Mouse (Mus musculus): ENCODE measurements around the gene Ly6g6c. TPM values are rescaled to one million over a fixed set of nuclear protein-coding genes. Genes with fewer than 3 reads are reported as not detected.

The Ly6g6c gene
- polyA plus RNA-seq, 1 experiment from 2014 or later, result not detected

GRCm38 (mm10) chr17:35060071-35060470, 5.1 kb upstream of the Ly6g6c start:
- peaks cover 5% of the 10 kb centered on the region; the same call in 1 of the 2 replicates for H3K36me3 ChIP-seq (ENCODE audit: control insufficient read depth, insufficient read depth, low read length)
- peak overlapping the region; percentile 80 for H3K4me3 ChIP-seq (ENCODE audit: low read depth, low read length)
- peaks cover 16% of the 10 kb centered on the region for H3K27me3 ChIP-seq (ENCODE audit: control insufficient read depth, insufficient read depth, low read depth, low read length)
- H3K9me3 ChIP-seq (replicated peaks; ENCODE audit: control insufficient read depth, low read length, poor library complexity, severe bottlenecking), result no peaks in the 10 kb centered on the region
- WGBS, result 16% methylated on average over 14 of the region's 14 CpGs
- peak; percentile 2; the same call in 1 of the 2 replicates for ATAC-seq
- peaks cover 19% of the 10 kb centered on the region for H3K4me1 ChIP-seq (ENCODE audit: control insufficient read depth, insufficient read depth, low read length)
- H3K9ac ChIP-seq (ENCODE audit: low read depth, low read length), result peak overlapping the region; percentile 76
- H3K27ac ChIP-seq (ENCODE audit: low read length), result no peak overlapping the region
- peak overlapping the region; percentile 94 for H3K4me2 ChIP-seq (ENCODE audit: low read length)

- Histone ChIP-seq H3K4me2 (ENCODE audit: low read length) (peak overlapping the region; percentile 94), H3K9ac (ENCODE audit: low read depth, low read length) (peak overlapping the region; percentile 76)
- 66% methylated on average over 22 of the region's 22 CpGs for WGBS
These were observed 4.4 kb upstream of the Ly6g6c start for GRCm38 (mm10) chr17:35060737-35061297.

GRCm38 (mm10) chr17:35061299-35061698, 3.9 kb upstream of the Ly6g6c start:
- Histone ChIP-seq H3K9me3 (replicated peaks; ENCODE audit: control insufficient read depth, low read length, poor library complexity, severe bottlenecking) (no peaks in the 10 kb centered on the region), H3K4me2 (ENCODE audit: low read length) (no peak overlapping the region), H3K36me3 (ENCODE audit: control insufficient read depth, insufficient read depth, low read length) (peaks cover 5% of the 10 kb centered on the region; the same call in 1 of the 2 replicates), H3K9ac (ENCODE audit: low read depth, low read length) (no peak overlapping the region), H3K27ac (ENCODE audit: low read length) (no peak overlapping the region), H3K4me1 (ENCODE audit: control insufficient read depth, insufficient read depth, low read length) (peaks cover 21% of the 10 kb centered on the region), H3K27me3 (ENCODE audit: control insufficient read depth, insufficient read depth, low read depth, low read length) (peaks cover 20% of the 10 kb centered on the region), H3K4me3 (ENCODE audit: low read depth, low read length) (no peak overlapping the region)
- no peak for ATAC-seq
- WGBS, result 84% methylated on average over 7 of the region's 8 CpGs

More at GRCm38 (mm10) chr17:35060737-35061297, 4.4 kb upstream of the Ly6g6c start:
- Histone ChIP-seq H3K9me3 (replicated peaks; ENCODE audit: control insufficient read depth, low read length, poor library complexity, severe bottlenecking) (no peaks in the 10 kb centered on the region), H3K36me3 (ENCODE audit: control insufficient read depth, insufficient read depth, low read length) (peaks cover 5% of the 10 kb centered on the region; the same call in 1 of the 2 replicates), H3K27ac (ENCODE audit: low read length) (no peak overlapping the region), H3K4me3 (ENCODE audit: low read depth, low read length) (peak overlapping the region; percentile 80; the same call in 1 of the 2 replicates), H3K27me3 (ENCODE audit: control insufficient read depth, insufficient read depth, low read depth, low read length) (peaks cover 19% of the 10 kb centered on the region), H3K4me1 (ENCODE audit: control insufficient read depth, insufficient read depth, low read length) (peaks cover 21% of the 10 kb centered on the region)
- no peak for ATAC-seq

- H3K27ac ChIP-seq (ENCODE audit: low read length), result no peak overlapping the region
- 90% methylated on average over 3 of the region's 3 CpGs for WGBS
- no peak for ATAC-seq
These were observed 1.7 kb upstream of the Ly6g6c start for GRCm38 (mm10) chr17:35063466-35063865.

DNA sequence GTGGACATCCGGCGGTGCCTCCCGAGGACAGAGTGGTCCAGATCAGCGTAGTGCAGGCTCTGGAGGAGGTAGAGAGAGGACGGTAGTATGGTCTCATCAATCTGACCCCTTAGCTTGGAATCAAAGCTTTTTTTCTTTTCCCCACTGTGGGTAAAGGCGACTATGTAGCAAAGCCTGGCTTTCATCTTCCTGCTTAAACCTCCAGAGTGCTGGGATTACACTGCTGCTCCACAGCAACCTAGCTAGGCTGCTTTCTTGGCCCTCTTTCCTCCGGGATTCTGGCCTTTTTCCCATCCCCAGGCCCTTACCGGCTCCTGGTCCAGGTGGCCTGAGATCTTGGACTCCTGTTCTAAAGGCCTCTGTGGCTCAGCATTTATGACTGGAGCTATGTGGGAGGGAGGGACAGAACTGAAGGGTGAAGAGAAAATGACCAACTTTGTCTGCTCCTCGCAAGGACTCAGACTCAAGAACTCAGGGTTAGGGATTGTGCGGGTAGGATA, 760 bp upstream of the Ly6g6c start:
- no peak for ATAC-seq
- WGBS, result 29% methylated on average over 10 of the region's 10 CpGs
- Histone ChIP-seq H3K9me3 (replicated peaks; ENCODE audit: control insufficient read depth, low read length, poor library complexity, severe bottlenecking) (no peaks in the 10 kb centered on the region), H3K9ac (ENCODE audit: low read depth, low read length) (no peak overlapping the region), H3K36me3 (ENCODE audit: control insufficient read depth, insufficient read depth, low read length) (peaks cover 5% of the 10 kb centered on the region; the same call in 1 of the 2 replicates), H3K4me3 (ENCODE audit: low read depth, low read length) (no peak overlapping the region), H3K27ac (ENCODE audit: low read length) (no peak overlapping the region), H3K4me2 (ENCODE audit: low read length) (no peak overlapping the region; the same call in 1 of the 2 replicates), H3K27me3 (ENCODE audit: control insufficient read depth, insufficient read depth, low read depth, low read length) (peaks cover 28% of the 10 kb centered on the region), H3K4me1 (ENCODE audit: control insufficient read depth, insufficient read depth, low read length) (peaks cover 16% of the 10 kb centered on the region)

More at GRCm38 (mm10) chr17:35063466-35063865, 1.7 kb upstream of the Ly6g6c start:
- H3K4me3 ChIP-seq (ENCODE audit: low read depth, low read length), result no peak overlapping the region
- peaks cover 5% of the 10 kb centered on the region; the same call in 1 of the 2 replicates for H3K36me3 ChIP-seq (ENCODE audit: control insufficient read depth, insufficient read depth, low read length)
- peaks cover 19% of the 10 kb centered on the region for H3K4me1 ChIP-seq (ENCODE audit: control insufficient read depth, insufficient read depth, low read length)
- no peaks in the 10 kb centered on the region for H3K9me3 ChIP-seq (replicated peaks; ENCODE audit: control insufficient read depth, low read length, poor library complexity, severe bottlenecking)
- H3K9ac ChIP-seq (ENCODE audit: low read depth, low read length), result no peak overlapping the region
- H3K4me2 ChIP-seq (ENCODE audit: low read length), result no peak overlapping the region
- peaks cover 28% of the 10 kb centered on the region for H3K27me3 ChIP-seq (ENCODE audit: control insufficient read depth, insufficient read depth, low read depth, low read length)

DNA sequence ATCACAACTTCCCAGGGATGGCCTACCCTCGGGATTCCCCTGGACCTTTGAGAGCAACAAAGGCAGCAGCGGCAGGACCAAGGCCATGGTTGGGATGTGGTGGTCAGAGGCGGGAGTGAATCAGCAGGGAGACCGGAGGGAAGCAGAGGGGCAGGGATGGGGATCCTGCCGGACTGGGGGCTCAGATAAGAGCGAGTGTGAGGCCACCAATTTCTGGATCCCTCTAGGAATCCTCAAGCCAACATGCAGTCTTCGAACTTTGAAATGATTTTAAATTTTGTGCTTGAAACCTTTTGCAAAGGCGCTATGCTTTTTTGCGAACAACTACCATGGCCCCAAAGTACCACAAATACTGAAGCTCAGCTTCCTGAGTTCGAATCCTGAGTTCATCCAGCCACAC, 896 bp downstream of the Ly6g6c start, which contains the start of gene Mpig6b:
TSS of gene Mpig6b (minus strand) at position 101 of the 400 bp plus-strand sequence.
- H3K36me3 ChIP-seq (ENCODE audit: control insufficient read depth, insufficient read depth, low read length), result peaks cover 5% of the 10 kb centered on the region; the same call in 1 of the 2 replicates
- peak within 1 kb of the TSS; percentile 52 for H3K4me2 ChIP-seq (ENCODE audit: low read length)
- WGBS, result 49% methylated on average over 10 of the region's 10 CpGs
- no peaks in the 10 kb centered on the region for H3K9me3 ChIP-seq (replicated peaks; ENCODE audit: control insufficient read depth, low read length, poor library complexity, severe bottlenecking)
- H3K9ac ChIP-seq (ENCODE audit: low read depth, low read length), result peak within 1 kb of the TSS; percentile 36; the same call in 1 of the 2 replicates
- peaks cover 6% of the 10 kb centered on the region for H3K4me1 ChIP-seq (ENCODE audit: control insufficient read depth, insufficient read depth, low read length)
- peaks cover 28% of the 10 kb centered on the region for H3K27me3 ChIP-seq (ENCODE audit: control insufficient read depth, insufficient read depth, low read depth, low read length)
- no peak within 1 kb of the TSS for H3K27ac ChIP-seq (ENCODE audit: low read length)
- peak within 1 kb of the TSS; percentile 18 for H3K4me3 ChIP-seq (ENCODE audit: low read depth, low read length)
- ATAC-seq, result no peak

DNA sequence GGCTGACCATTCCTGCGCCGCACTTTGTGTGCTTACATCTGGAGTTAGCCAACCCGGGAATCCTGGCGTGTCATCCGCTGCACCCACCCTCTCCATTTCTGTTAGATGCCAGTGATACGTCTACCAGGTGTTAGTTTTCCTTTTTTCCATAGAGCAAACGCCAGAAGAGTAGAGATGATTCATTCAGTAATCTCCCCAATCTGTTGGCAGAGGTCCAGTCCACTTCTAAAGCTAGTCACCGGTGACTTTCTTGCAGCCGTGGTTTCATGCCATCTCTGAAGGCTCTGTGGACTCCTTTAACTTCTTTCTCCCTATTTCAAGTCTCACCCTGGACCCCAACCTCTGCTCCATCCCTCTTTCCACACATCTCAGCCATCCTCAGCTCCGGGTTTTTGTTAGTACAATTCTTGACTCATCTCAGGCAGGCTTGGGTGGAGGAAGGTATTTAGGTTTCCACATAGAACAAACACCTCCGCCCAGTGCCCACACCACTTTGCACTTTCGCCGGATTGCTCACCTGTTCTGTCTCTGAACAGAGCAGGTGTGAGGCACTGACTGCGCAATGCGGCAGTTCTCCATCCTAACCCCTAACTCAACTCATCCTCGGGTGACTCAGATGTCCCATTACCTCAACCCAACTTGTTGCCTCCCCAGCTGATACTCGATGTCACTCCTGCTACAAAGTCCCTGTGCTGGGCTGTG, 3.2 kb downstream of the Ly6g6c start:
- Histone ChIP-seq H3K4me1 (ENCODE audit: control insufficient read depth, insufficient read depth, low read length) (peaks cover 6% of the 10 kb centered on the region), H3K27me3 (ENCODE audit: control insufficient read depth, insufficient read depth, low read depth, low read length) (peaks cover 28% of the 10 kb centered on the region), H3K9ac (ENCODE audit: low read depth, low read length) (no peak overlapping the region), H3K4me3 (ENCODE audit: low read depth, low read length) (no peak overlapping the region), H3K4me2 (ENCODE audit: low read length) (no peak overlapping the region), H3K9me3 (replicated peaks; ENCODE audit: control insufficient read depth, low read length, poor library complexity, severe bottlenecking) (no peaks in the 10 kb centered on the region), H3K27ac (ENCODE audit: low read length) (no peak overlapping the region), H3K36me3 (ENCODE audit: control insufficient read depth, insufficient read depth, low read length) (no peaks in the 10 kb centered on the region)
- no peak for ATAC-seq
- WGBS, result 86% methylated on average over 17 of the region's 17 CpGs

DNA sequence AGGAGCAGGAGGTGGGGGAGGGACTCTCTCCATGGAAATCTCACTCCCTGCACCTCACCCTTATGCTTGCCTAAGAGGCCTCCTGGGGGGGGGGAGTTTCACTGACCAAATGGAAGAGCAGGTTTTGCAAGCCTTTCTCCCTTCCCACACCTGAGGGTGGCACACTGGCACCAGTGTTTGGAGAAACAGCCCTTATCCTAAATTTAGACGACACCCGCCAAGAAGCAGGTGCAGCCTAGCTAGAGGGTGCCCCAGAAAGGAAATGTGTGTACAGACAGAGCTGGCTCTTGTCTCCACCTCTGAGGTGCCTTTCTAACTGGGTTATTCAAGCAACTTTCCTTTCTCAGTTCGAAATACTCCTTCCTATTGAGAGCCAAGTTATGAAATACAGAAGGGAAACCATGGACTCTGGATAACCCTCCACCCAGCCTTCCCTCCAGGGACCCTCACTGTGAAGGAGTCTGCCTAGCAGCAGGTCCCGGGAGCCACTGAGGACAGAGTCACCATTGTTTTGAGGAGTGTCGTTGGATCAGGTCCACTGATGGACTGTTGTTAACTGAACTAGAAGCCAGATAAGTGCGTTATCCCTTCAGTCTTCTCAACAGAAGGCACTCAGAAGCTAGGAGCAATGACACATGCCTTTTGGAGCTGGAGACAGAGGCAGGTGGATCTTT, 5.5 kb downstream of the Ly6g6c start:
- Histone ChIP-seq H3K4me2 (ENCODE audit: low read length) (no peak overlapping the region), H3K27me3 (ENCODE audit: control insufficient read depth, insufficient read depth, low read depth, low read length) (peaks cover 9% of the 10 kb centered on the region), H3K4me3 (ENCODE audit: low read depth, low read length) (no peak overlapping the region), H3K9ac (ENCODE audit: low read depth, low read length) (no peak overlapping the region), H3K4me1 (ENCODE audit: control insufficient read depth, insufficient read depth, low read length) (no peaks in the 10 kb centered on the region), H3K9me3 (replicated peaks; ENCODE audit: control insufficient read depth, low read length, poor library complexity, severe bottlenecking) (no peaks in the 10 kb centered on the region), H3K27ac (ENCODE audit: low read length) (no peak overlapping the region), H3K36me3 (ENCODE audit: control insufficient read depth, insufficient read depth, low read length) (no peaks in the 10 kb centered on the region)
- WGBS, result 67% methylated on average over 6 of the region's 6 CpGs
- ATAC-seq, result no peak
